Mouse (Mus musculus): Measurements from ENCODE around the gene Dnah6. TPM values are rescaled to one million over a fixed set of nuclear protein-coding genes. Genes with fewer than 3 reads are reported as not detected.

The Dnah6 gene
- polyA plus RNA-seq, 2 experiments = 0.01 TPM

- WGBS (ENCODE audit: insufficient replicate concordance) = 86% methylated on average over 7 of the region's 7 CpGs
- Histone ChIP-seq H3K27ac (no peak overlapping the region), H3K9me3 (ENCODE audit: control insufficient read depth, low read length) (no peaks in the 10 kb centered on the region), H3K4me2 (ENCODE audit: low read depth) (no peak overlapping the region), H3K4me3 (ENCODE audit: insufficient read depth in 1 of 2, low read depth in 2 of 2, low read length in 2 of 2) (no peak overlapping the region), H3K27me3 (ENCODE audit: control insufficient read depth, insufficient read depth, low read length) (no peaks in the 10 kb centered on the region), H3K36me3 (replicated peaks; ENCODE audit: control insufficient read depth, insufficient read depth, low read depth) (peaks cover 20% of the 10 kb centered on the region), H3K4me1 (replicated peaks; ENCODE audit: control insufficient read depth in 2 of 2, insufficient read depth in 2 of 2, low read length in 1 of 2) (peaks cover 2 to 14% of the 10 kb centered on the region in 2 experiments; a peak in 2 of 4 replicates), H3K9ac (replicated peaks) (no peak overlapping the region)
- TF ChIP-seq EP300 (IDR thresholded peaks at IDR 0.05; ENCODE audit: low read depth) = no peak
- TF ChIP-seq CTCF (IDR thresholded peaks at IDR 0.05; ENCODE audit: low read depth) = no peak
- ATAC-seq (ENCODE audit: insufficient read depth) (no peak), DNase-seq (ENCODE audit: low read depth in 3 of 3, low spot score in 3 of 3) (no peak)
Measured at GRCm38 (mm10) chr6:73257068-73257467, 35.6 kb upstream of the Dnah6 start.

GRCm38 (mm10) chr6:73254307-73255228 is 33.1 kb upstream of the Dnah6 start:
- Histone ChIP-seq H3K4me2 (ENCODE audit: low read depth) (no peak overlapping the region), H3K27me3 (ENCODE audit: control insufficient read depth, insufficient read depth, low read length) (no peaks in the 10 kb centered on the region), H3K36me3 (replicated peaks; ENCODE audit: control insufficient read depth, insufficient read depth, low read depth) (peaks cover 15% of the 10 kb centered on the region), H3K9me3 (ENCODE audit: control insufficient read depth, low read length) (no peaks in the 10 kb centered on the region), H3K4me1 (replicated peaks; ENCODE audit: control insufficient read depth in 2 of 2, insufficient read depth in 2 of 2, low read length in 1 of 2) (peaks cover 2 to 21% of the 10 kb centered on the region in 2 experiments; a peak in 2 of 4 replicates), H3K4me3 (ENCODE audit: insufficient read depth in 1 of 2, low read depth in 2 of 2, low read length in 2 of 2) (no peak overlapping the region), H3K9ac (replicated peaks) (no peak overlapping the region), H3K27ac (no peak overlapping the region)
- ATAC-seq (ENCODE audit: insufficient read depth) (no peak), DNase-seq (ENCODE audit: low read depth in 3 of 3, low spot score in 3 of 3) (no peak)
- 53% methylated on average over 9 of the region's 9 CpGs for WGBS (ENCODE audit: insufficient replicate concordance)
- TF ChIP-seq CTCF (IDR thresholded peaks at IDR 0.05; ENCODE audit: low read depth) (no peak), EP300 (IDR thresholded peaks at IDR 0.05; ENCODE audit: low read depth) (no peak)

GRCm38 (mm10) chr6:73253584-73253983 is 32.1 kb upstream of the Dnah6 start:
- no peak for ATAC-seq (ENCODE audit: insufficient read depth)
- no peak overlapping the region for H3K27ac ChIP-seq
- peaks cover 5 to 24% of the 10 kb centered on the region in 2 experiments; a peak in 2 of 4 replicates for H3K4me1 ChIP-seq (replicated peaks; ENCODE audit: control insufficient read depth in 2 of 2, insufficient read depth in 2 of 2, low read length in 1 of 2)
- no peaks in the 10 kb centered on the region for H3K9me3 ChIP-seq (ENCODE audit: control insufficient read depth, low read length)
- H3K36me3 ChIP-seq (replicated peaks; ENCODE audit: control insufficient read depth, insufficient read depth, low read depth) = peaks cover 14% of the 10 kb centered on the region
- no peak overlapping the region for H3K9ac ChIP-seq (replicated peaks)
- TF ChIP-seq EP300 (IDR thresholded peaks at IDR 0.05; ENCODE audit: low read depth) (no peak), CTCF (IDR thresholded peaks at IDR 0.05; ENCODE audit: low read depth) (no peak)
- no peak overlapping the region for H3K4me3 ChIP-seq (ENCODE audit: insufficient read depth in 1 of 2, low read depth in 2 of 2, low read length in 2 of 2)
- H3K4me2 ChIP-seq (ENCODE audit: low read depth) = no peak overlapping the region
- WGBS (ENCODE audit: insufficient replicate concordance) = 58% methylated on average over 4 of the region's 4 CpGs
- DNase-seq (ENCODE audit: low read depth in 3 of 3, low spot score in 3 of 3) = no peak
- no peaks in the 10 kb centered on the region for H3K27me3 ChIP-seq (ENCODE audit: control insufficient read depth, insufficient read depth, low read length)

- Histone ChIP-seq H3K9me3 (ENCODE audit: control insufficient read depth, low read length) (no peaks in the 10 kb centered on the region), H3K4me2 (ENCODE audit: low read depth) (no peak overlapping the region), H3K27ac (no peak overlapping the region), H3K9ac (replicated peaks) (no peak overlapping the region), H3K4me3 (ENCODE audit: insufficient read depth in 1 of 2, low read depth in 2 of 2, low read length in 2 of 2) (no peak overlapping the region), H3K4me1 (replicated peaks; ENCODE audit: control insufficient read depth in 2 of 2, insufficient read depth in 2 of 2, low read length in 1 of 2) (peaks cover 5 to 24% of the 10 kb centered on the region in 2 experiments; a peak in 2 of 4 replicates), H3K36me3 (replicated peaks; ENCODE audit: control insufficient read depth, insufficient read depth, low read depth) (peaks cover 10% of the 10 kb centered on the region), H3K27me3 (ENCODE audit: control insufficient read depth, insufficient read depth, low read length) (no peaks in the 10 kb centered on the region)
- ATAC-seq (ENCODE audit: insufficient read depth) (no peak), DNase-seq (ENCODE audit: low read depth in 3 of 3, low spot score in 3 of 3) (no peak)
- 59% methylated on average over 2 of the region's 2 CpGs for WGBS (ENCODE audit: insufficient replicate concordance)
- TF ChIP-seq EP300 (IDR thresholded peaks at IDR 0.05; ENCODE audit: low read depth) = no peak
- no peak for TF ChIP-seq CTCF (IDR thresholded peaks at IDR 0.05; ENCODE audit: low read depth)
Measured at GRCm38 (mm10) chr6:73253006-73253405, 31.6 kb upstream of the Dnah6 start.

GRCm38 (mm10) chr6:73252396-73252795 is 30.9 kb upstream of the Dnah6 start:
- Histone ChIP-seq H3K27ac (no peak overlapping the region), H3K9me3 (ENCODE audit: control insufficient read depth, low read length) (no peaks in the 10 kb centered on the region), H3K4me3 (ENCODE audit: insufficient read depth in 1 of 2, low read depth in 2 of 2, low read length in 2 of 2) (no peak overlapping the region), H3K36me3 (replicated peaks; ENCODE audit: control insufficient read depth, insufficient read depth, low read depth) (peaks cover 8% of the 10 kb centered on the region; the same call in 1 of the 2 replicates), H3K9ac (replicated peaks) (no peak overlapping the region), H3K27me3 (ENCODE audit: control insufficient read depth, insufficient read depth, low read length) (no peaks in the 10 kb centered on the region), H3K4me1 (replicated peaks; ENCODE audit: control insufficient read depth in 2 of 2, insufficient read depth in 2 of 2, low read length in 1 of 2) (peaks cover 5 to 24% of the 10 kb centered on the region in 2 experiments; a peak in 2 of 4 replicates), H3K4me2 (ENCODE audit: low read depth) (no peak overlapping the region)
- ATAC-seq (ENCODE audit: insufficient read depth) (no peak), DNase-seq (ENCODE audit: low read depth in 3 of 3, low spot score in 3 of 3) (no peak)
- TF ChIP-seq CTCF (IDR thresholded peaks at IDR 0.05; ENCODE audit: low read depth) = no peak
- no peak for TF ChIP-seq EP300 (IDR thresholded peaks at IDR 0.05; ENCODE audit: low read depth)

Data from liver, embryonic 14.5 days (tissue).